Mouse (Mus musculus): ENCODE data around the gene Ergic1. TPM values are rescaled to one million over a fixed set of nuclear protein-coding genes. Genes with fewer than 3 reads are reported as not detected.

Ergic1 gene
- total and polyA plus RNA-seq, 2 experiments from 2014 or later = 50.8 to 152 TPM

- ATAC-seq (ENCODE audit: insufficient read depth, low read depth) (no peak), DNase-seq (ENCODE audit: low spot score) (peak; percentile 57)
- Histone ChIP-seq H3K4me3 (ENCODE audit: low read depth, low read length) (no peak overlapping the region), H3K27ac (ENCODE audit: low read depth) (peak overlapping the region; percentile 41; the same call in 1 of the 2 replicates), H3K9me3 (replicated peaks; ENCODE audit: control insufficient read depth, low read length) (no peaks in the 10 kb centered on the region), H3K4me2 (ENCODE audit: low read depth, low read length) (no peak overlapping the region), H3K9ac (replicated peaks; ENCODE audit: low read depth, low read length) (no peak overlapping the region), H3K36me3 (replicated peaks; ENCODE audit: control insufficient read depth, insufficient read depth, low read length) (peaks cover 20% of the 10 kb centered on the region), H3K4me1 (ENCODE audit: control insufficient read depth, insufficient read depth) (peaks cover 30% of the 10 kb centered on the region), H3K27me3 (ENCODE audit: control insufficient read depth, insufficient read depth, low read length) (no peaks in the 10 kb centered on the region)
- WGBS = 50% methylated on average over 11 of the region's 11 CpGs
- TF ChIP-seq CTCF (IDR thresholded peaks at IDR 0.05; ENCODE audit: low read depth) = no peak
- TF ChIP-seq EP300 (IDR thresholded peaks at IDR 0.05; ENCODE audit: low read depth) = no peak
These were observed 9.4 kb downstream of the Ergic1 start for GRCm38 (mm10) chr17:26570651-26571118.

- no peak for DNase-seq (ENCODE audit: low spot score)
- Histone ChIP-seq H3K4me1 (ENCODE audit: control insufficient read depth, insufficient read depth) (peaks cover 36% of the 10 kb centered on the region), H3K27me3 (ENCODE audit: control insufficient read depth, insufficient read depth, low read length) (no peaks in the 10 kb centered on the region), H3K36me3 (replicated peaks; ENCODE audit: control insufficient read depth, insufficient read depth, low read length) (peaks cover 20% of the 10 kb centered on the region), H3K4me2 (ENCODE audit: low read depth, low read length) (no peak overlapping the region), H3K9me3 (replicated peaks; ENCODE audit: control insufficient read depth, low read length) (no peaks in the 10 kb centered on the region), H3K4me3 (ENCODE audit: low read depth, low read length) (no peak overlapping the region), H3K27ac (ENCODE audit: low read depth) (no peak overlapping the region), H3K9ac (replicated peaks; ENCODE audit: low read depth, low read length) (no peak overlapping the region)
- ATAC-seq (ENCODE audit: insufficient read depth, low read depth) = no peak
- TF ChIP-seq CTCF (IDR thresholded peaks at IDR 0.05; ENCODE audit: low read depth) (no peak), EP300 (IDR thresholded peaks at IDR 0.05; ENCODE audit: low read depth) (no peak)
- WGBS = 65% methylated on average over 3 of the region's 3 CpGs
These were observed 10.1 kb downstream of the Ergic1 start for GRCm38 (mm10) chr17:26571377-26571776.

GRCm38 (mm10) chr17:26572265-26572664, 11.0 kb downstream of the Ergic1 start:
- Histone ChIP-seq H3K27ac (ENCODE audit: low read depth) (no peak overlapping the region), H3K9me3 (replicated peaks; ENCODE audit: control insufficient read depth, low read length) (no peaks in the 10 kb centered on the region), H3K4me3 (ENCODE audit: low read depth, low read length) (no peak overlapping the region), H3K36me3 (replicated peaks; ENCODE audit: control insufficient read depth, insufficient read depth, low read length) (peaks cover 20% of the 10 kb centered on the region), H3K27me3 (ENCODE audit: control insufficient read depth, insufficient read depth, low read length) (no peaks in the 10 kb centered on the region), H3K4me1 (ENCODE audit: control insufficient read depth, insufficient read depth) (peaks cover 45% of the 10 kb centered on the region), H3K4me2 (ENCODE audit: low read depth, low read length) (no peak overlapping the region), H3K9ac (replicated peaks; ENCODE audit: low read depth, low read length) (no peak overlapping the region)
- TF ChIP-seq CTCF (IDR thresholded peaks at IDR 0.05; ENCODE audit: low read depth) (no peak), EP300 (IDR thresholded peaks at IDR 0.05; ENCODE audit: low read depth) (no peak)
- ATAC-seq (ENCODE audit: insufficient read depth, low read depth) (no peak), DNase-seq (ENCODE audit: low spot score) (no peak)
- 86% methylated on average over 11 of the region's 11 CpGs for WGBS

- Histone ChIP-seq H3K4me1 (ENCODE audit: control insufficient read depth, insufficient read depth) (peaks cover 63% of the 10 kb centered on the region), H3K4me2 (ENCODE audit: low read depth, low read length) (peak overlapping the region; percentile 19; the same call in 1 of the 2 replicates), H3K9me3 (replicated peaks; ENCODE audit: control insufficient read depth, low read length) (no peaks in the 10 kb centered on the region), H3K9ac (replicated peaks; ENCODE audit: low read depth, low read length) (peak overlapping the region; percentile 47; the same call in 1 of the 2 replicates), H3K27me3 (ENCODE audit: control insufficient read depth, insufficient read depth, low read length) (no peaks in the 10 kb centered on the region), H3K36me3 (replicated peaks; ENCODE audit: control insufficient read depth, insufficient read depth, low read length) (peaks cover 5% of the 10 kb centered on the region; the same call in 1 of the 2 replicates), H3K27ac (ENCODE audit: low read depth) (peak overlapping the region; percentile 63), H3K4me3 (ENCODE audit: low read depth, low read length) (no peak overlapping the region)
- no peak for DNase-seq (ENCODE audit: low spot score)
- ATAC-seq (ENCODE audit: insufficient read depth, low read depth) = peak; percentile 30
- TF ChIP-seq EP300 (IDR thresholded peaks at IDR 0.05; ENCODE audit: low read depth) (no peak), CTCF (IDR thresholded peaks at IDR 0.05; ENCODE audit: low read depth) (no peak)
- 28% methylated on average over 11 of the region's 11 CpGs for WGBS
These were observed 12.8 kb downstream of the Ergic1 start for GRCm38 (mm10) chr17:26574118-26574517.

DNA sequence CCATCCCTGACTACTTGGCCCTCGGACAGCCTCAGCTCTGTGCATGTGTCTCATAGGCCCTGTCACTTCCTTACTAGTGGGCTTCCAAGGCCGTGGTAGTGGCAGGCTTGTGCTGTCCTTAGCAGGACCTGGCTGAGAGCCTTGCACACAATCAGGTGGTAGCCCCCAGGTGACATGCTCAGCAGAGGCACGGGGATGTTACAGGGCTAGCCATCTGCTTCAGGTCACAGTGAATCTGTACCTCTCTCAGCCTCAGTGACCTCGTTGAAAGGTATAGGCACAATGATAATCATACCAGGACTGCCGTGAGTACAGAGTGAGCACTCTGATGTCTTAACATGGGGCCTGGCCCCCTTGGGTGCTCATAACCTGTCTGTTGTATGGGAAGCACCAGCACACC, 13.4 kb downstream of the Ergic1 start:
- TF ChIP-seq EP300 (IDR thresholded peaks at IDR 0.05; ENCODE audit: low read depth) (no peak), CTCF (IDR thresholded peaks at IDR 0.05; ENCODE audit: low read depth) (no peak)
- Histone ChIP-seq H3K4me1 (ENCODE audit: control insufficient read depth, insufficient read depth) (peaks cover 69% of the 10 kb centered on the region), H3K27me3 (ENCODE audit: control insufficient read depth, insufficient read depth, low read length) (no peaks in the 10 kb centered on the region), H3K36me3 (replicated peaks; ENCODE audit: control insufficient read depth, insufficient read depth, low read length) (peaks cover 3% of the 10 kb centered on the region; the same call in 1 of the 2 replicates), H3K4me2 (ENCODE audit: low read depth, low read length) (no peak overlapping the region), H3K4me3 (ENCODE audit: low read depth, low read length) (no peak overlapping the region), H3K9ac (replicated peaks; ENCODE audit: low read depth, low read length) (no peak overlapping the region), H3K9me3 (replicated peaks; ENCODE audit: control insufficient read depth, low read length) (no peaks in the 10 kb centered on the region), H3K27ac (ENCODE audit: low read depth) (peak overlapping the region; percentile 63; the same call in 1 of the 2 replicates)
- DNase-seq (ENCODE audit: low spot score) (no peak), ATAC-seq (ENCODE audit: insufficient read depth, low read depth) (no peak)
- 69% methylated on average over 5 of the region's 5 CpGs for WGBS
